Mouse (Mus musculus) lung, embryonic 14.5 days (tissue): Measurements from ENCODE around the gene Mrpl14. TPM values are rescaled to one million over a fixed set of nuclear protein-coding genes. Genes with fewer than 3 reads are reported as not detected.

Source experiments
- ATAC-seq: fragments of 200-750 bp; cut with Nextera tagmentation; 2 replicates; pipeline ENCODE4 v1.8.0; 2017; ENCODE audit warnings: mild to moderate bottlenecking, moderate TSS enrichment, moderate library complexity; ENCODE audit not compliant: insufficient read depth
- DNase-seq: peaks from one replicate; pipeline ENCODE4 v3.0.0-alpha.2; 2015
- H3K27ac ChIP-seq: fragments of 300-500 bp; sonication (generic); 2 replicates; pipeline ENCODE4 v1.5.1; 2014; ENCODE audit warnings: low read depth, mild to moderate bottlenecking, moderate library complexity
- H3K27me3 ChIP-seq: fragments of 300-500 bp; sonication (generic); 2 replicates; pipeline ENCODE4 v1.6.1; 2014; ENCODE audit warnings: low read length, control low read depth; ENCODE audit not compliant: insufficient read depth
- H3K36me3 ChIP-seq: fragments of 300-500 bp; sonication (generic); 2 replicates; pipeline ENCODE4 v1.6.1; 2014; ENCODE audit warnings: control low read depth; ENCODE audit not compliant: insufficient read depth
- H3K4me1 ChIP-seq: fragments of 300-500 bp; sonication (generic); 2 replicates; pipeline ENCODE4 v1.6.1; 2014; ENCODE audit warnings: antibody characterized with exemption, control low read depth; ENCODE audit not compliant: insufficient read depth
- H3K4me2 ChIP-seq: fragments of 300-500 bp; sonication (generic); 2 replicates; pipeline ENCODE4 v1.6.1; 2014; ENCODE audit warnings: mild to moderate bottlenecking
- H3K4me3 ChIP-seq: fragments of 300-500 bp; sonication (generic); 2 replicates; pipeline ENCODE4 v1.5.1; 2014; ENCODE audit warnings: low read depth, low read length
- H3K9ac ChIP-seq: fragments of 300-500 bp; sonication (generic); 2 replicates; pipeline ENCODE4 v1.6.1; 2014
- H3K9me3 ChIP-seq: fragments of 300-500 bp; sonication (generic); 2 replicates; pipeline ENCODE4 v1.6.1; 2016; ENCODE audit warnings: low read depth, low read length, control low read depth
- CTCF ChIP-seq: IDR thresholded peaks from 2 replicates; pipeline ENCODE4 v1.5.1; 2016; ENCODE audit warnings: antibody characterized with exemption, low read depth
- WGBS: fragments of 180-500 bp; shearing (Covaris S2); extraction: QIAGEN DNeasy Blood & Tissue Kit; methylation state at CpG from one replicate; pipeline ENCODE4 v1.1.7; 2014; 5-methylcytosine and 5-hydroxymethylcytosine counted together
- polyA plus RNA-seq: library from polyadenylated mRNA; unstranded; fragments of >200 nt; fragmentation: Nextera tagmentation; extraction: Ambion mirVana; gene quantifications from 2 replicates; pipeline ENCODE4 v1.2.1, GENCODE M21; 2014

Gene Mrpl14
- polyA plus RNA-seq, 1 experiment from 2014 or later: 168 TPM

DNA sequence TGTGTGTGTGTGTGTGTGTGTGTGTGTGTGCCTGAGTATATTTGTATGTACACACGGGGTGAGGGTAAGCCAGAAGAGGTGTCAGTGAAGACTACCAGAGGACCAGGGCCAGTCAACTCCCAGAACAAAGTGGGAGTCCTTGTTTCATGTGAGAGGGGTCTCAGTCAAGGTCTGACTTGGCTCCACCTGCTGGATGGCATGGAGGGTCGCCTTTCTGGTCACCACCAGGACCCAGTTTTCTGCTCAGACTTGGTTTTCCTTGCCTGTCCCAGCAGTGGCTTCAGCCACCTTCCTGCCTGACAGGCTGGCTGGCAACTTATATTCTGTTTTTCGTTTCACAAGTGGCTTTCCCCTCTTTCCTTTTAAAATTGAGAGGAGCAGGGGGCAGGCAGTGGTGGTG is 21.3 kb downstream of the Mrpl14 start:
- Histone ChIP-seq H3K27ac (no peak overlapping the region), H3K9me3 (no peaks in the 10 kb centered on the region), H3K4me1 (no peaks in the 10 kb centered on the region), H3K4me3 (no peak overlapping the region), H3K27me3 (no peaks in the 10 kb centered on the region), H3K4me2 (no peak overlapping the region), H3K36me3 (no peaks in the 10 kb centered on the region), H3K9ac (no peak overlapping the region)
- no peak for DNase-seq
- WGBS: 19% methylated on average over 3 of the region's 3 CpGs
- no peak for ATAC-seq
- TF ChIP-seq CTCF: peak; percentile 39

DNA sequence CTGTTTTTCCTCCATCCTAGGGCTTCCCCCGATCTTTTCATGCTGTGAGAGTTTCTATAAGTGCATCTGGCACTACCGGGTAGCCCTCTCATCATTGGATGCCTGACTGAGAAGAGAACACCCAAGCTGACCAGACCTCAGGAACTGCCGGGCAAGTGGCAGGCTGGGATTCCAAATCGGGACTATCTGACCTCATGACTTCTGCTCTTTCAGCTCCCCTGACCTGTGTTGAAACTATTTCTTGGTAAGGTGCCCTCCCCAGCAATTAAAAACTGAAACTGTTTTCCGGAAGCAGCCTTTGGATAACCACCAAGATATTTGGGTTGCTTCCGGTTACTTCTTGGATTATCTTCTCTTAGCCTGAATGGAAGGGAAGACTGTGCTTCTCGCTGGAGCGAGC is 22.1 kb downstream of the Mrpl14 start:
- no peak for ATAC-seq
- H3K36me3 ChIP-seq: no peaks in the 10 kb centered on the region

DNA sequence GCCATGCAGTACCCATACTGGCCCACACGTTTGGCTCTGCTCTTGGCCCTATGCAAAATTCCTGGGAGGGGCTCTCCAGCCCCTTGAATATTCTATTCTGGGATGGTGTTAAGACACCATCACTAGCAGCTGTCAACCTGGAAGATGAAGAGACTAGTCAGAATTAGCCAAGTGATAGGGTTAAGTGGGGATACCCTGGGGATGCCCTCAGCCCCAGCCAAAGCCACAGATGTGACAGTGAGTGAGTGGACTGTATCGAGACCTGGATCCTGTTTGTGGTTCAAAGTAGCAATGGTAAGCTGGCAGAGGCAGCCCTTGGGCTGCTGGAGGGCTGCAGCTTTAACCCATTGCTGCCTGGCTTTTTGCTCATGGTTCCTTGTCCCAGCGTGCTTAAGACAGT is 23.7 kb downstream of the Mrpl14 start:
- Histone ChIP-seq H3K36me3 (no peaks in the 10 kb centered on the region), H3K4me1 (no peaks in the 10 kb centered on the region), H3K27ac (no peak overlapping the region), H3K27me3 (no peaks in the 10 kb centered on the region), H3K9me3 (no peaks in the 10 kb centered on the region), H3K4me2 (no peak overlapping the region), H3K9ac (no peak overlapping the region), H3K4me3 (no peak overlapping the region)
- no peak for TF ChIP-seq CTCF
- WGBS: 32% methylated on average over 3 of the region's 3 CpGs
- ATAC-seq (no peak), DNase-seq (no peak)

More for the DNA sequence above, 22.1 kb downstream of the Mrpl14 start:
- no peak overlapping the region for H3K4me2 ChIP-seq
- no peak overlapping the region for H3K27ac ChIP-seq
- no peak overlapping the region for H3K4me3 ChIP-seq
- 78% methylated on average over 8 of the region's 8 CpGs for WGBS
- no peak for TF ChIP-seq CTCF
- no peak overlapping the region for H3K9ac ChIP-seq
- H3K9me3 ChIP-seq: no peaks in the 10 kb centered on the region
- DNase-seq: no peak
- no peaks in the 10 kb centered on the region for H3K4me1 ChIP-seq
- no peaks in the 10 kb centered on the region for H3K27me3 ChIP-seq

DNA sequence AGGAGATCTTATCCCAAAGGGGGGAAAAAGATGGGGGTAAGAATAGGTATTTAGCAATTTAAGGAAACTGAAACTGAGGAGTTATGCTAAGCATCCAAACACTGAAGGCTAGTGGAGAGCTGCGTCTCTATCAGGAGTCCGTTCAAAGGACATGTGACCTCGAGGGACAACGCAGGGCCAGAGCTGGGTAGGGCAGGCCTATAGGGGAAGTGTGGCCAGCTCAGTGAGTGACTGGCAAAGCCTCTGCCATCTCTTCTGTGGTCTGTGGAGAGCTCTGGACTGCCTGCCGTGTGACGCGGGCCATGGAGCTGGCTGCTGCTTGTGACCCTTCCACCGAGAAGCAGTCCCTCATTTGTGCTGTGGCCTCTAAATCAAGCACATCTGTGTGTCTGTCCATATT is 24.3 kb downstream of the Mrpl14 start:
- Histone ChIP-seq H3K27ac (no peak overlapping the region), H3K36me3 (no peaks in the 10 kb centered on the region), H3K9ac (no peak overlapping the region), H3K27me3 (no peaks in the 10 kb centered on the region), H3K9me3 (no peaks in the 10 kb centered on the region), H3K4me2 (no peak overlapping the region), H3K4me1 (no peaks in the 10 kb centered on the region), H3K4me3 (no peak overlapping the region)
- DNase-seq (no peak), ATAC-seq (no peak)
- no peak for TF ChIP-seq CTCF
- 72% methylated on average over 8 of the region's 8 CpGs for WGBS

DNA sequence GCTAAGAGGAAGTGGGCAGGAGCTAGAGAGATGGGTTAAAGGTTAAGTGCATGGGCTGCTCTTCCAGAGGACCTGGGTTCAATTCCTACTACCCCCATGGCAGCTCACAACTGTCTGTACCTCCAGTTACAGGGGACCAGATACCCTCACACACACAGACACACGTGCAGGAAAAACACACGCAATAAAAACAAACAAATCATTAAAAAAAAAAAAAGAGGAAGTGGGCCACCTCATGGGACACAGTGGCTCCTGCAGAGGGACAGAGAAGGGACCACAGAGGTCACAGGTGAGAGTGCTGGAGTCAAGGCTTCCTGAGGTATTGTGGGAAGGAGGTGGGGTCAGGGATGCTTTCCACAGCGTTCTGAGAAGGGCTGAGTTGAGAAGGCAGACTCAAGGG is 25.4 kb downstream of the Mrpl14 start:
- Histone ChIP-seq H3K9ac (no peak overlapping the region), H3K27ac (no peak overlapping the region), H3K9me3 (no peaks in the 10 kb centered on the region), H3K4me1 (no peaks in the 10 kb centered on the region), H3K4me2 (no peak overlapping the region), H3K27me3 (no peaks in the 10 kb centered on the region), H3K4me3 (no peak overlapping the region), H3K36me3 (no peaks in the 10 kb centered on the region)
- no peak for TF ChIP-seq CTCF
- DNase-seq: no peak
- no peak for ATAC-seq
- WGBS: 53% methylated on average over 3 of the region's 3 CpGs

DNA sequence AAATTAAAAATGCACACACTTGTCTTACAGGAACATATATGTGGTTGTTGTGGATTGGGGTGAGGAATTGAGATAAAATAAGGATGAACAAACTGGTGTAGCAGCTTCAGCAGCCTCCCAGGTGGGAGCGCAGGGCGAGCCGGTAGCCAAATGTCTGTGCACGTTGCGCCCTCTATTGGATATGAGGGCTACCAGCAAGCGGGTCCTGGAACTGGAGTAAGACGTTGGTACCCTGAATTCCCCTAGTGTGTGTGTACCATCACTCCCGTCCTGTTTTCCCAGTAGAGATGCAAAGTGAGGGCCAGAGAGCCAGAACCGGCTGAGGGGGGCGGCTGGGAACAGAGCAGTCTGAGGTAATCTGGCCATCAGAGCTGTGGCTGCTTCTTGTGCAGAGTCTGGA is 32.2 kb downstream of the Mrpl14 start:
- ATAC-seq (no peak), DNase-seq (peak; percentile 84)
- H3K27ac ChIP-seq: no peak overlapping the region
- no peaks in the 10 kb centered on the region for H3K36me3 ChIP-seq
- no peak overlapping the region for H3K4me3 ChIP-seq
- H3K9me3 ChIP-seq: no peaks in the 10 kb centered on the region
- no peak overlapping the region for H3K4me2 ChIP-seq
- 6% methylated on average over 10 of the region's 10 CpGs for WGBS
- H3K9ac ChIP-seq: no peak overlapping the region
- H3K4me1 ChIP-seq: no peaks in the 10 kb centered on the region
- TF ChIP-seq CTCF: peak; percentile 83
- no peaks in the 10 kb centered on the region for H3K27me3 ChIP-seq

DNA sequence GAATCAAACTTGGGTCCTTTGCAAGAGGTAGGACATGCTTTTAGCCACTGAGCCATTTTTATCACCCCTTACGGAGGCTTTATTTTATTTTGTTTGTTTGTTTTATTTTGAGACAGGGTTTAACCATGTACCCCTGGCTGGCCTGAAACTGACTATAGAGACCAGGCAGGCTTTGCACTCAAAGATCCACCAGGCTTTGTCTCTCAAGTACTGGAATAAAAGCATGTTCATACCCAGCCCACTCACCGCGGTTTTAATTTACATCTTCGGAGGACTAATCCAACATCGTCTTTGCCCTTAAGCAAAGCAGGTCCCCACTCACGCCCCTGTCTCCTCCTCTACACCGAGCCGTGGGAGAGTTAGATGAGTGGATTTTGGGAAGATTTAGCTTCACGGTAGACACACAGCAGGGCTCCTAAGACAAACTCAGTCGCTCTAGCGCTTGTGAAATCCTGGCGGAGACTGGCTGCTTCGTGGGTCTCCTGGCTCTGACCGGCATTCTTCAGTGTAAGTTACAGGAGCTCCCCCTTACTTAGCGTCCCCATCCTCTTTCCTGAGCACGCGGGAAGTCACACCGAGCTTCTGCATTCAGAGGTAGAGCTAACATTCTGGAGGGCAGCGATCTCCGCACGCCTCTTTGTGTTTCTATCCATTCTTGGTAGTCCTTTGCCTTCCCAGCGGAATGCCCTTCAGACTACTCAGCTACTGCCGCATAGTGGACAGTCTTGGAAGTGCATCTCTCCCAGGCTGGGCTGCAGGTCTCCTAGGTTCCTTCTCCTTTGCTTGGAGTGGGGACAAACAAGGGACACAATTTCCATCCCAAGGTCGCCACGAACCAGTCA is 37.8 kb downstream of the Mrpl14 start:
- ATAC-seq (peak; percentile 67), DNase-seq (peak; percentile 96)
- H3K4me1 ChIP-seq: no peaks in the 10 kb centered on the region
- 4% methylated on average over 25 of the region's 25 CpGs for WGBS
- peak overlapping the region; percentile 26; the same call in 1 of the 2 replicates for H3K27ac ChIP-seq
- TF ChIP-seq CTCF: peak; percentile 100
- H3K4me2 ChIP-seq: peak overlapping the region; percentile 74
- H3K36me3 ChIP-seq: no peaks in the 10 kb centered on the region
- peak overlapping the region; percentile 67 for H3K9ac ChIP-seq
- H3K4me3 ChIP-seq: peak overlapping the region; percentile 43
- no peaks in the 10 kb centered on the region for H3K27me3 ChIP-seq
- H3K9me3 ChIP-seq: no peaks in the 10 kb centered on the region

DNA sequence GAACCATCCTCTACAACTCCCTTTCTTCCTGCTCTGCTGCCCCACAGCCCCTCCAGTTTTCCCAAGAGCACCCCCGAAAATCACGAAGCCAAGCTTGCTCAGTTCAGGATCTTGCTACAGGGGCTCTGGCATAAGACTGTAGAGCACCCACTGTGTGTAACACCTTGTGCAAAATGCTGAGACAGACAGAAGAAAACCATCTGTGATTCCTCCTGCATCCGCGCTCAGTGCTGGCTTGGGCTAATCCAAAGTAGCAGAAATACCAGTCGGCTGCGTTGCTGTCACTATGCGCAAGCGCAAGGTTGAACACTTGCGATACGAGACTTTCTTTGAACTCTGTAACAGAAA is 38.4 kb downstream of the Mrpl14 start:
- Histone ChIP-seq H3K4me3 (no peak overlapping the region), H3K4me2 (no peak overlapping the region), H3K27ac (no peak overlapping the region), H3K27me3 (no peaks in the 10 kb centered on the region), H3K9ac (no peak overlapping the region), H3K4me1 (no peaks in the 10 kb centered on the region), H3K36me3 (no peaks in the 10 kb centered on the region), H3K9me3 (no peaks in the 10 kb centered on the region)
- ATAC-seq: peak; percentile 22; the same call in 1 of the 2 replicates
- 79% methylated on average over 10 of the region's 10 CpGs for WGBS
- no peak for TF ChIP-seq CTCF
- DNase-seq: no peak
